Mouse (Mus musculus) frontal cortex, postnatal 36 days (tissue): ENCODE measurements around the gene Vps36.

Experiments
- DNase-seq, 2 experiments: peaks; one replicate each; pipeline ENCODE4 v3.0.0; 2022; ENCODE audit warnings: low spot score in 2 of 2

Vps36 gene

GRCm38 (mm10) chr8:22214826-22215225 is 22.2 kb downstream of the Vps36 start:
- no peak for DNase-seq

- DNase-seq, result no peak
These were observed 33.8 kb downstream of the Vps36 start for GRCm38 (mm10) chr8:22226361-22226760.

GRCm38 (mm10) chr8:22227061-22227877 is 34.7 kb downstream of the Vps36 start, which contains the start of gene Thsd1:
TSS of gene Thsd1 (plus strand) at chr8:22227313.
- DNase-seq, result no peak

- DNase-seq, result no peak
These were observed 36.0 kb downstream of the Vps36 start for GRCm38 (mm10) chr8:22228621-22229020.

- DNase-seq, result no peak
These were observed 50.4 kb downstream of the Vps36 start for GRCm38 (mm10) chr8:22242986-22243385.

- DNase-seq, result no peak
These were observed 53.1 kb downstream of the Vps36 start for GRCm38 (mm10) chr8:22245663-22246062.

- DNase-seq, result no peak
These were observed 55.3 kb downstream of the Vps36 start for GRCm38 (mm10) chr8:22247956-22248355.

- no peak for DNase-seq
These were observed 56.5 kb downstream of the Vps36 start for GRCm38 (mm10) chr8:22249080-22249479.

- DNase-seq, result no peak
These were observed 66.4 kb downstream of the Vps36 start for GRCm38 (mm10) chr8:22258946-22259450.

GRCm38 (mm10) chr8:22259531-22259930 is 66.9 kb downstream of the Vps36 start:
- DNase-seq, result no peak

- DNase-seq, result no peak
These were observed 67.6 kb downstream of the Vps36 start for GRCm38 (mm10) chr8:22260091-22260722.

- no peak for DNase-seq
These were observed 69.7 kb downstream of the Vps36 start for GRCm38 (mm10) chr8:22262267-22262666.

- no peak for DNase-seq
These were observed 71.7 kb downstream of the Vps36 start for GRCm38 (mm10) chr8:22264292-22264691.

GRCm38 (mm10) chr8:22264787-22265186 is 72.2 kb downstream of the Vps36 start:
- DNase-seq, result no peak

- DNase-seq, result no peak
These were observed 72.6 kb downstream of the Vps36 start for GRCm38 (mm10) chr8:22265194-22265593.

GRCm38 (mm10) chr8:22266809-22267208 is 74.2 kb downstream of the Vps36 start:
- DNase-seq, result no peak
